Mouse (Mus musculus) cortical plate, adult 2 months (tissue): ENCODE measurements around the gene Coro1b. TPM values are rescaled to one million over a fixed set of nuclear protein-coding genes. Genes with fewer than 3 reads are reported as not detected.
A peak's percentile ranks its signal among the peaks of the same experiment; 100 is the strongest.

ENCODE experiments used
- H3K27ac ChIP-seq: fragments of 200-500 bp; 2 replicates; pipeline ENCODE4 v1.5.1; 2012; ENCODE audit warnings: low read length, control low read depth, inconsistent platforms; ENCODE audit not compliant: insufficient read depth
- H3K4me1 ChIP-seq: fragments of 200-500 bp; 2 replicates; pipeline ENCODE4 v1.6.1; 2011; ENCODE audit warnings: low read length; ENCODE audit not compliant: control insufficient read depth, insufficient read depth
- H3K4me3 ChIP-seq: fragments of 200-500 bp; 2 replicates; pipeline ENCODE4 v1.5.1; 2011; ENCODE audit warnings: mild to moderate bottlenecking, low read length, control low read depth; ENCODE audit not compliant: insufficient read depth
- CTCF ChIP-seq: fragments of 200-500 bp; IDR thresholded peaks from 2 replicates; pipeline ENCODE4 v1.5.1; 2011; ENCODE audit warnings: mild to moderate bottlenecking, control low read depth, low read length; ENCODE audit not compliant: insufficient read depth; ENCODE audit errors: extremely low read depth
- POLR2A ChIP-seq: fragments of 200-500 bp; IDR thresholded peaks from 2 replicates; pipeline ENCODE4 v1.6.1; 2011; ENCODE audit warnings: mild to moderate bottlenecking, low read length, control low read depth; ENCODE audit not compliant: insufficient read depth; ENCODE audit errors: extremely low read depth
- polyA plus RNA-seq: library from polyadenylated mRNA; depleted of rRNA; stranded (reverse); fragments of >200 nt; gene quantifications from 2 replicates; pipeline ENCODE4 v1.2.3, GENCODE M21; 2012; rRNA removed

The Coro1b gene
- polyA plus RNA-seq: 207 and 236 TPM in 2 replicates

GRCm38 (mm10) chr19:4148491-4148806 lies at the start of gene Coro1b:
Gene Coro1b, plus strand, starts transcription at chr19:4148619.
- H3K27ac ChIP-seq: peak within 1 kb of the TSS; percentile 69
- TF ChIP-seq CTCF (no peak), POLR2A (peak; percentile 64; the same call in 1 of the 2 replicates)
- H3K4me3 ChIP-seq: peak within 1 kb of the TSS; percentile 83
- H3K4me1 ChIP-seq: peaks cover 7% of the 10 kb centered on the region

GRCm38 (mm10) chr19:4099056-4099455 lies 49.4 kb upstream of the Coro1b start:
- H3K27ac ChIP-seq: no peak overlapping the region
- TF ChIP-seq POLR2A: no peak; the same call in 1 of the 2 replicates
- peak; percentile 86 for TF ChIP-seq CTCF
- H3K4me1 ChIP-seq: no peaks in the 10 kb centered on the region
- H3K4me3 ChIP-seq: no peak overlapping the region; the same call in 1 of the 2 replicates

- H3K27ac ChIP-seq: peak within 1 kb of the TSS; percentile 87
- TF ChIP-seq CTCF (no peak), POLR2A (no peak)
- H3K4me1 ChIP-seq: no peaks in the 10 kb centered on the region
- H3K4me3 ChIP-seq: peak within 1 kb of the TSS; percentile 95
Observed at GRCm38 (mm10) chr19:4099837-4100717, 48.3 kb upstream of the Coro1b start, which contains the start of gene Pitpnm1. Gene Pitpnm1, plus strand, starts transcription at chr19:4099998.

GRCm38 (mm10) chr19:4100718-4101261 lies 47.6 kb upstream of the Coro1b start:
- peak overlapping the region; percentile 95 for H3K4me3 ChIP-seq
- TF ChIP-seq POLR2A (peak; percentile 46; the same call in 1 of the 2 replicates), CTCF (no peak)
- no peaks in the 10 kb centered on the region for H3K4me1 ChIP-seq
- H3K27ac ChIP-seq: peak overlapping the region; percentile 87

- H3K27ac ChIP-seq: no peak overlapping the region
Observed at GRCm38 (mm10) chr19:4101466-4101865, 47.0 kb upstream of the Coro1b start.

GRCm38 (mm10) chr19:4102049-4102448 lies 46.4 kb upstream of the Coro1b start:
- Histone ChIP-seq H3K4me1 (no peaks in the 10 kb centered on the region), H3K4me3 (peak overlapping the region; percentile 95; the same call in 1 of the 2 replicates), H3K27ac (no peak overlapping the region)
- no peak for TF ChIP-seq POLR2A
- no peak for TF ChIP-seq CTCF

More at GRCm38 (mm10) chr19:4101466-4101865, 47.0 kb upstream of the Coro1b start:
- Histone ChIP-seq H3K4me3 (peak overlapping the region; percentile 95), H3K4me1 (no peaks in the 10 kb centered on the region)
- TF ChIP-seq CTCF (no peak), POLR2A (no peak)

GRCm38 (mm10) chr19:4102626-4103025 lies 45.8 kb upstream of the Coro1b start:
- H3K4me3 ChIP-seq: no peak overlapping the region
- no peak overlapping the region for H3K27ac ChIP-seq
- TF ChIP-seq POLR2A (no peak), CTCF (no peak)
- H3K4me1 ChIP-seq: no peaks in the 10 kb centered on the region

- no peak for TF ChIP-seq CTCF
- TF ChIP-seq POLR2A: no peak
- Histone ChIP-seq H3K4me1 (no peaks in the 10 kb centered on the region), H3K27ac (no peak overlapping the region), H3K4me3 (no peak overlapping the region)
Observed at GRCm38 (mm10) chr19:4103294-4103693, 45.1 kb upstream of the Coro1b start.

GRCm38 (mm10) chr19:4103792-4104191 lies 44.6 kb upstream of the Coro1b start:
- H3K27ac ChIP-seq: no peak overlapping the region

More at GRCm38 (mm10) chr19:4103792-4104191, 44.6 kb upstream of the Coro1b start:
- TF ChIP-seq POLR2A (no peak), CTCF (no peak)
- H3K4me3 ChIP-seq: no peak overlapping the region
- H3K4me1 ChIP-seq: no peaks in the 10 kb centered on the region
